Mouse (Mus musculus) gonadal fat pad, adult 2 months (tissue): ENCODE results near the gene Plk3. TPM values are rescaled to one million over a fixed set of nuclear protein-coding genes. Genes with fewer than 3 reads are reported as not detected.
"Not testable (repeated sequence)": the region's sequence is repeated elsewhere in the genome, so short reads cannot be mapped to it uniquely, and the experiment has no call there.

Experiments used
- DNase-seq: peaks from one replicate; pipeline ENCODE4 v3.0.0-alpha.2; 2012; ENCODE audit warnings: low read depth
- polyA plus RNA-seq: library from polyadenylated mRNA; depleted of rRNA; stranded (reverse); fragments of >200 nt; gene quantifications from 2 replicates; pipeline ENCODE4 v1.2.3, GENCODE M21; 2012; rRNA removed

Plk3 gene
- polyA plus RNA-seq: 13.7 and 15.0 TPM in 2 replicates

- no peak for DNase-seq
Observed at GRCm38 (mm10) chr4:117133817-117134600, at the start of gene Plk3. TSS of gene Plk3 (minus strand) at chr4:117133963.

- not testable (repeated sequence) for DNase-seq
Observed at GRCm38 (mm10) chr4:117182759-117183096, 49.0 kb upstream of the Plk3 start.

GRCm38 (mm10) chr4:117181863-117182758 lies 48.3 kb upstream of the Plk3 start, which contains the start of gene Kif2c:
TSS of gene Kif2c (minus strand) at chr4:117182639.
- no peak for DNase-seq

GRCm38 (mm10) chr4:117169936-117170335 lies 36.2 kb upstream of the Plk3 start:
- DNase-seq: no peak

- DNase-seq: no peak
Observed at GRCm38 (mm10) chr4:117161183-117161582, 27.4 kb upstream of the Plk3 start.

GRCm38 (mm10) chr4:117159666-117160065 lies 25.9 kb upstream of the Plk3 start:
- no peak for DNase-seq

GRCm38 (mm10) chr4:117156372-117156771 lies 22.6 kb upstream of the Plk3 start:
- DNase-seq: no peak

GRCm38 (mm10) chr4:117155792-117156355 lies 22.1 kb upstream of the Plk3 start, which contains the start of gene Rps8:
TSS of gene Rps8 (minus strand) at chr4:117156243.
- DNase-seq: no peak

- no peak for DNase-seq
Observed at GRCm38 (mm10) chr4:117155020-117155791, 21.4 kb upstream of the Plk3 start.

GRCm38 (mm10) chr4:117152714-117153113 lies 19.0 kb upstream of the Plk3 start:
- no peak for DNase-seq

GRCm38 (mm10) chr4:117151416-117151815 lies 17.7 kb upstream of the Plk3 start:
- no peak for DNase-seq

- no peak for DNase-seq
Observed at GRCm38 (mm10) chr4:117150212-117150733, 16.5 kb upstream of the Plk3 start.

- no peak for DNase-seq
Observed at GRCm38 (mm10) chr4:117149291-117150211, 15.8 kb upstream of the Plk3 start.

- DNase-seq: no peak
Observed at GRCm38 (mm10) chr4:117148815-117149214, 15.1 kb upstream of the Plk3 start.

GRCm38 (mm10) chr4:117148047-117148713 lies 14.4 kb upstream of the Plk3 start:
- no peak for DNase-seq

- no peak for DNase-seq
Observed at GRCm38 (mm10) chr4:117146176-117146575, 12.4 kb upstream of the Plk3 start.

GRCm38 (mm10) chr4:117145248-117145647 lies 11.5 kb upstream of the Plk3 start:
- no peak for DNase-seq

- no peak for DNase-seq
Observed at GRCm38 (mm10) chr4:117143023-117143422, 9.3 kb upstream of the Plk3 start.

GRCm38 (mm10) chr4:117140613-117141012 lies 6.8 kb upstream of the Plk3 start:
- no peak for DNase-seq

- no peak for DNase-seq
Observed at GRCm38 (mm10) chr4:117139217-117139612, 5.5 kb upstream of the Plk3 start.
